Mouse (Mus musculus): ENCODE measurements around the gene Olfr209. TPM values are rescaled to one million over a fixed set of nuclear protein-coding genes. Genes with fewer than 3 reads are reported as not detected.

Gene Olfr209
- not detected in 2 replicates for polyA plus RNA-seq (2014; fragmentation: Nextera tagmentation; extraction: Ambion mirVana)

DNA sequence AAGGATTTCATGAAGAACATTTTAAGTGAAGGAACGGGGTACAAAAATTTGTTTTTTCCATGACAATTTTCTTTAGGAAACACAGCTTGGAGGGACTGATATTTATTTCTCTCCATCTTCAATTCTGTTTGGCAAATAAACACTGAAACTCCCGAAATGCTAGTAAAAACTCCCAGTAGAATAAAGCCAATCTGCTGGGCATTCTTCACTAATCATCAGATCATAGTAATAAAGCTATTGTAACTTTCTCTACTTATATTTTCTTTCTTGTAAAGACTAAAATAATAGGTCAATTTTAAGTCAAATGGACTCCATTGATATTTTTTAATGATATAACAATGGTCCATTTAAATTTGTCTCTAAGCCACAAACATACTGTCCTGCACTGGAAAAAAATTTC, at the start of gene Olfr209:
TSS of gene Olfr209 (minus strand) at position 101 of the 400 bp plus-strand sequence.
- 78% methylated on average over 2 of the region's 2 CpGs for WGBS
- H3K36me3 ChIP-seq (ENCODE audit: control insufficient read depth, insufficient read depth, low read length) = no peaks in the 10 kb centered on the region
- H3K4me2 ChIP-seq (ENCODE audit: low read length) = no peak within 1 kb of the TSS
- H3K4me3 ChIP-seq (ENCODE audit: low read depth, low read length) = no peak within 1 kb of the TSS
- H3K4me1 ChIP-seq (replicated peaks; ENCODE audit: control insufficient read depth, insufficient read depth, low read length) = no peaks in the 10 kb centered on the region
- DNase-seq (ENCODE audit: low spot score) = no peak
- no peaks in the 10 kb centered on the region for H3K27me3 ChIP-seq (replicated peaks; ENCODE audit: control insufficient read depth, insufficient read depth, low read length)
- H3K9ac ChIP-seq (ENCODE audit: low read length) = no peak within 1 kb of the TSS
- no peaks in the 10 kb centered on the region for H3K9me3 ChIP-seq (ENCODE audit: control insufficient read depth, low read length)
- ATAC-seq (replicated peaks; ENCODE audit: low FRiP score, low TSS enrichment, low read depth) = no peak
- H3K27ac ChIP-seq (ENCODE audit: low read depth) = no peak within 1 kb of the TSS

GRCm38 (mm10) chr16:59413475-59413874, 49.7 kb upstream of the Olfr209 start:
- Histone ChIP-seq H3K27me3 (replicated peaks; ENCODE audit: control insufficient read depth, insufficient read depth, low read length) (no peaks in the 10 kb centered on the region), H3K36me3 (ENCODE audit: control insufficient read depth, insufficient read depth, low read length) (no peaks in the 10 kb centered on the region), H3K4me1 (replicated peaks; ENCODE audit: control insufficient read depth, insufficient read depth, low read length) (no peaks in the 10 kb centered on the region), H3K4me2 (ENCODE audit: low read length) (no peak overlapping the region), H3K9ac (ENCODE audit: low read length) (no peak overlapping the region), H3K4me3 (ENCODE audit: low read depth, low read length) (no peak overlapping the region), H3K27ac (ENCODE audit: low read depth) (no peak overlapping the region), H3K9me3 (ENCODE audit: control insufficient read depth, low read length) (no peaks in the 10 kb centered on the region)
- WGBS = 60% methylated on average over 4 of the region's 4 CpGs
- ATAC-seq (replicated peaks; ENCODE audit: low FRiP score, low TSS enrichment, low read depth) (no peak), DNase-seq (ENCODE audit: low spot score) (no peak)

- Histone ChIP-seq H3K4me3 (ENCODE audit: low read depth, low read length) (no peak overlapping the region), H3K4me2 (ENCODE audit: low read length) (no peak overlapping the region), H3K9ac (ENCODE audit: low read length) (no peak overlapping the region), H3K36me3 (ENCODE audit: control insufficient read depth, insufficient read depth, low read length) (no peaks in the 10 kb centered on the region), H3K27me3 (replicated peaks; ENCODE audit: control insufficient read depth, insufficient read depth, low read length) (no peaks in the 10 kb centered on the region), H3K27ac (ENCODE audit: low read depth) (no peak overlapping the region), H3K9me3 (ENCODE audit: control insufficient read depth, low read length) (no peaks in the 10 kb centered on the region), H3K4me1 (replicated peaks; ENCODE audit: control insufficient read depth, insufficient read depth, low read length) (no peaks in the 10 kb centered on the region)
- no peak for DNase-seq (ENCODE audit: low spot score)
- 64% methylated on average over 2 of the region's 2 CpGs for WGBS
- no peak for ATAC-seq (replicated peaks; ENCODE audit: low FRiP score, low TSS enrichment, low read depth)
These were observed 46.0 kb upstream of the Olfr209 start for GRCm38 (mm10) chr16:59409800-59410199.

- WGBS = 67% methylated on average over 15 of the region's 15 CpGs
- no peak overlapping the region for H3K9ac ChIP-seq (ENCODE audit: low read length)
- ATAC-seq (replicated peaks; ENCODE audit: low FRiP score, low TSS enrichment, low read depth) = no peak
- H3K4me1 ChIP-seq (replicated peaks; ENCODE audit: control insufficient read depth, insufficient read depth, low read length) = no peaks in the 10 kb centered on the region
- no peak overlapping the region for H3K4me2 ChIP-seq (ENCODE audit: low read length)
- H3K9me3 ChIP-seq (ENCODE audit: control insufficient read depth, low read length) = no peaks in the 10 kb centered on the region
- H3K27me3 ChIP-seq (replicated peaks; ENCODE audit: control insufficient read depth, insufficient read depth, low read length) = no peaks in the 10 kb centered on the region
- DNase-seq (ENCODE audit: low spot score) = no peak
- no peaks in the 10 kb centered on the region for H3K36me3 ChIP-seq (ENCODE audit: control insufficient read depth, insufficient read depth, low read length)
- no peak overlapping the region for H3K27ac ChIP-seq (ENCODE audit: low read depth)
- no peak overlapping the region for H3K4me3 ChIP-seq (ENCODE audit: low read depth, low read length)
These were observed 45.6 kb upstream of the Olfr209 start for GRCm38 (mm10) chr16:59409341-59409748.

DNA sequence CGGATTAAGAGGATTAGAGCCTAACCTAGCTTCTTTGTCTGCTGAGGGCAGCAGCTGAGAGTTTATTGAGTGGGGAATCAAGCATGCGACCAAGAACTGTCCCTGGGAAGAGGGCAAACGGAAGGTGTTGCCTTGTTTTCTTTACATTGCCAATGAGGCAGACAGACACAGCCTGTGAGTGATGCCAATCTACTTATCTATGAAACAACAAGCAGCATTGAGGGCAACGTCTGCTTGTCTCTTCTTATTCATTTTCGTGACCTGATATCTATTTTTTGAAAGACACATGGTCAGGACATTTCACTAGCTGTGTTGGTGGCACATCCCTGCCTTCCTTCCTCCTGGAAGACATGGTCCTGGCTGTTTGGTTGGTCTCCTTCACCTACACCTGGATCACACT, 43.2 kb upstream of the Olfr209 start, which contains the start of gene Gabrr3:
TSS of gene Gabrr3 (plus strand) at position 301 of the 400 bp plus-strand sequence.
- WGBS = 70% methylated on average over 5 of the region's 5 CpGs
- Histone ChIP-seq H3K27me3 (replicated peaks; ENCODE audit: control insufficient read depth, insufficient read depth, low read length) (no peaks in the 10 kb centered on the region), H3K9ac (ENCODE audit: low read length) (no peak within 1 kb of the TSS), H3K36me3 (ENCODE audit: control insufficient read depth, insufficient read depth, low read length) (no peaks in the 10 kb centered on the region), H3K4me2 (ENCODE audit: low read length) (no peak within 1 kb of the TSS), H3K27ac (ENCODE audit: low read depth) (no peak within 1 kb of the TSS), H3K4me3 (ENCODE audit: low read depth, low read length) (no peak within 1 kb of the TSS), H3K4me1 (replicated peaks; ENCODE audit: control insufficient read depth, insufficient read depth, low read length) (no peaks in the 10 kb centered on the region), H3K9me3 (ENCODE audit: control insufficient read depth, low read length) (no peaks in the 10 kb centered on the region)
- DNase-seq (ENCODE audit: low spot score) = no peak
- ATAC-seq (replicated peaks; ENCODE audit: low FRiP score, low TSS enrichment, low read depth) = no peak

- ATAC-seq (replicated peaks; ENCODE audit: low FRiP score, low TSS enrichment, low read depth) = no peak
- no peaks in the 10 kb centered on the region for H3K4me1 ChIP-seq (replicated peaks; ENCODE audit: control insufficient read depth, insufficient read depth, low read length)
- WGBS = 56% methylated on average over 9 of the region's 9 CpGs
These were observed 41.0 kb upstream of the Olfr209 start for GRCm38 (mm10) chr16:59404798-59405197.

GRCm38 (mm10) chr16:59403684-59404083, 39.9 kb upstream of the Olfr209 start:
- ATAC-seq (replicated peaks; ENCODE audit: low FRiP score, low TSS enrichment, low read depth) = peak; percentile 77
- Histone ChIP-seq H3K4me1 (replicated peaks; ENCODE audit: control insufficient read depth, insufficient read depth, low read length) (no peaks in the 10 kb centered on the region), H3K4me2 (ENCODE audit: low read length) (no peak overlapping the region), H3K9ac (ENCODE audit: low read length) (no peak overlapping the region), H3K27me3 (replicated peaks; ENCODE audit: control insufficient read depth, insufficient read depth, low read length) (no peaks in the 10 kb centered on the region), H3K27ac (ENCODE audit: low read depth) (no peak overlapping the region), H3K36me3 (ENCODE audit: control insufficient read depth, insufficient read depth, low read length) (no peaks in the 10 kb centered on the region), H3K4me3 (ENCODE audit: low read depth, low read length) (no peak overlapping the region), H3K9me3 (ENCODE audit: control insufficient read depth, low read length) (no peaks in the 10 kb centered on the region)
- WGBS = 10% methylated on average over 4 of the region's 4 CpGs
- no peak for DNase-seq (ENCODE audit: low spot score)

More at GRCm38 (mm10) chr16:59404798-59405197, 41.0 kb upstream of the Olfr209 start:
- no peaks in the 10 kb centered on the region for H3K9me3 ChIP-seq (ENCODE audit: control insufficient read depth, low read length)
- no peaks in the 10 kb centered on the region for H3K36me3 ChIP-seq (ENCODE audit: control insufficient read depth, insufficient read depth, low read length)
- no peak overlapping the region for H3K27ac ChIP-seq (ENCODE audit: low read depth)
- H3K9ac ChIP-seq (ENCODE audit: low read length) = no peak overlapping the region
- no peak overlapping the region for H3K4me2 ChIP-seq (ENCODE audit: low read length)
- no peaks in the 10 kb centered on the region for H3K27me3 ChIP-seq (replicated peaks; ENCODE audit: control insufficient read depth, insufficient read depth, low read length)
- no peak for DNase-seq (ENCODE audit: low spot score)
- H3K4me3 ChIP-seq (ENCODE audit: low read depth, low read length) = no peak overlapping the region

DNA sequence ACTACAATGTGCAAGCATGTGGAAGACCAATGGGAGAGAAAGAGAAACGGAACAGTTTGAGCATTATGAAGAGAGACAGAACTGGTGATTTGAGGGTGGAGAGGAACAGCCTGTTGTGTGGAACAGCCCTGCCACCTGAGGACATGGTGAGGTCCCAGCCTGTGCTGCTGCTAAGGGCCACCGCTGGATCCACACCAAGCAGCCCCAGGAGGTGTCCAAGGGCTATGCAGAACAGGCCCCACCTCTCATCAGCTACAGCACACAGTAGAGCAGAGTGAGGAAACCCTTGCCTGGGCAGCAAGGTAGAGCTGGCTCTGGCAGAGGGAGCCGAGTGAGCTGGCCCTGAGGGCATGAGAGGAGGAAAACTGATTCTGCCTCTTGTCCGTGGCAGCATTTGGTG, 38.2 kb upstream of the Olfr209 start:
- Histone ChIP-seq H3K4me1 (replicated peaks; ENCODE audit: control insufficient read depth, insufficient read depth, low read length) (no peaks in the 10 kb centered on the region), H3K27me3 (replicated peaks; ENCODE audit: control insufficient read depth, insufficient read depth, low read length) (no peaks in the 10 kb centered on the region), H3K9me3 (ENCODE audit: control insufficient read depth, low read length) (no peaks in the 10 kb centered on the region), H3K4me3 (ENCODE audit: low read depth, low read length) (no peak overlapping the region), H3K36me3 (ENCODE audit: control insufficient read depth, insufficient read depth, low read length) (no peaks in the 10 kb centered on the region), H3K9ac (ENCODE audit: low read length) (no peak overlapping the region), H3K4me2 (ENCODE audit: low read length) (no peak overlapping the region), H3K27ac (ENCODE audit: low read depth) (no peak overlapping the region)
- ATAC-seq (replicated peaks; ENCODE audit: low FRiP score, low TSS enrichment, low read depth) = no peak
- no peak for DNase-seq (ENCODE audit: low spot score)
- WGBS = 87% methylated on average over 4 of the region's 4 CpGs

GRCm38 (mm10) chr16:59401102-59401501, 37.3 kb upstream of the Olfr209 start:
- H3K9me3 ChIP-seq (ENCODE audit: control insufficient read depth, low read length) = no peaks in the 10 kb centered on the region
- no peak for DNase-seq (ENCODE audit: low spot score)
- 80% methylated on average over 7 of the region's 7 CpGs for WGBS
- no peak overlapping the region for H3K4me2 ChIP-seq (ENCODE audit: low read length)
- no peak overlapping the region for H3K4me3 ChIP-seq (ENCODE audit: low read depth, low read length)
- no peaks in the 10 kb centered on the region for H3K36me3 ChIP-seq (ENCODE audit: control insufficient read depth, insufficient read depth, low read length)
- no peak overlapping the region for H3K9ac ChIP-seq (ENCODE audit: low read length)
- H3K27ac ChIP-seq (ENCODE audit: low read depth) = no peak overlapping the region
- no peaks in the 10 kb centered on the region for H3K4me1 ChIP-seq (replicated peaks; ENCODE audit: control insufficient read depth, insufficient read depth, low read length)
- H3K27me3 ChIP-seq (replicated peaks; ENCODE audit: control insufficient read depth, insufficient read depth, low read length) = no peaks in the 10 kb centered on the region
- ATAC-seq (replicated peaks; ENCODE audit: low FRiP score, low TSS enrichment, low read depth) = no peak
